Mouse (Mus musculus) lung, postnatal 0 days (tissue): ENCODE results near the gene Natd1.

Experiments used
- CTCF ChIP-seq: IDR thresholded peaks from 2 replicates; pipeline ENCODE4 v1.5.1; 2016; ENCODE audit warnings: antibody characterized with exemption, mild to moderate bottlenecking
- EP300 ChIP-seq: IDR thresholded peaks from 2 replicates; pipeline ENCODE4 v1.6.1; 2016; ENCODE audit warnings: antibody characterized with exemption, mild to moderate bottlenecking, control low read depth

- TF ChIP-seq CTCF (no peak), EP300 (no peak)
Observed at GRCm38 (mm10) chr11:60873101-60873500, 41.4 kb downstream of the Natd1 start.
